Mouse (Mus musculus): ENCODE data around the gene Oosp1.

The Oosp1 gene

DNA sequence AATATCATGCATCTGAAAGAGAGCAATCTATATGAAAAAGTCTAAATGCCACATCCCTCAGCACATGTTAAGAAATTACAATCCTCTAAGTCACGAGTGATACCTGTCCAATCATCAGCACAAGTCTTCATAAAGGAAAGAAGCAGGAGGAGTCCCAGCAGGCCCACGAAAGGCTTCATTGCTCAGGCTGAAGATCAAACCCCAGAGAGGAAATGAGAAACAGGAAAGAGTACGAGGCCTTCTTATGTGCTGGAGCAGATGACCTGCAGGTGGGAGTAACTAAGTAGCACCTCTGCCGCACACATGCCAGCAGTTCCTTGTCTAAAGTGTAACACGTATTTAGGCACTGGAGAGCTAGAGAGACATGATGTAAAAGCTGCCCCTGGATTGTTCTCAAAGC lies at the start of gene Oosp1:
Oosp1 (minus strand) TSS at position 312 of the 400 bp plus-strand sequence.
- DNase-seq (ENCODE audit: low read depth, low spot score): no peak

- DNase-seq (ENCODE audit: low read depth, low spot score): no peak
These were observed 45.5 kb upstream of the Oosp1 start for GRCm38 (mm10) chr19:11736455-11736854.

- DNase-seq (ENCODE audit: low read depth, low spot score): no peak
These were observed 39.3 kb upstream of the Oosp1 start for GRCm38 (mm10) chr19:11730278-11730677.

DNA sequence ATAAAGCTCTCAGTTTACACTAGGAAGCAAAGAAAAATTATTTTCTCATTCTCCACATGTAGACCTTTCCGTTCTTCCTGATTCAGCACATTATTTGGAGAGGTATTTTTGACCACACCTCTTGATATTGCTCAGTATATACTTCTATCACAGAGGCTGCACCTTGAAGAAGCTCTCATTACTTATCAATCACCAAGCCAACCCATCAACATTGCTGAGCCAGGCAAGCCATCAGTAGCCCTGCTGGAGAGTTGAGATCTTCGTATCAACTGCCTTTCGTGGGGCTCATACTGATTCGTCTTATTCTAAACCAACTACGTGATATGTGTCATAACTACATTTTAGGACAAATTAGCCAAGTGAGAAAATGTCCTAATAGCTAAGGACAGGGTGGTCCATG lies 36.4 kb upstream of the Oosp1 start:
- no peak for DNase-seq (ENCODE audit: low read depth, low spot score)

- no peak for DNase-seq (ENCODE audit: low read depth, low spot score)
These were observed 35.0 kb upstream of the Oosp1 start for GRCm38 (mm10) chr19:11725915-11726314.

GRCm38 (mm10) chr19:11724275-11724674 lies 33.3 kb upstream of the Oosp1 start:
- no peak for DNase-seq (ENCODE audit: low read depth, low spot score)

DNA sequence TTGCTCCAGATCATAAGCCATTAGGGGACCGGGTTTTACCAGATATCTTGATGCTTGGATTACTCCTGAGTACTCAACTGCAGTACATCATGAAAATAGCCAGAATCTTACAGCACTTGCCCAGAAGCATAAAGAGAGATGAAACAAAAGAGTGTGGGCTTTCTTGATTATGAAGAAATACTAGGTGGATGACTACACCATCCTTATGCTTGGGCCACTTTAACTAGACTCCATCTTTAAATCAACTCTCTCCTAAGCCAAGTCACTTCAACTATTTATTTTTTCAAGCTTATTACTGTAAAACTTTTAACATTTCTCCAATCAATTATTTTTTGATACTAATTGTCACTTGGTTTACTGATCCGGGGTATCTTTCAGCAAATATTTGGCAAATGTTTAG lies 32.9 kb upstream of the Oosp1 start:
- no peak for DNase-seq (ENCODE audit: low read depth, low spot score)

GRCm38 (mm10) chr19:11720071-11720470 lies 29.1 kb upstream of the Oosp1 start:
- DNase-seq (ENCODE audit: low read depth, low spot score): no peak

GRCm38 (mm10) chr19:11712451-11712850 lies 21.5 kb upstream of the Oosp1 start:
- DNase-seq (ENCODE audit: low read depth, low spot score): no peak

DNA sequence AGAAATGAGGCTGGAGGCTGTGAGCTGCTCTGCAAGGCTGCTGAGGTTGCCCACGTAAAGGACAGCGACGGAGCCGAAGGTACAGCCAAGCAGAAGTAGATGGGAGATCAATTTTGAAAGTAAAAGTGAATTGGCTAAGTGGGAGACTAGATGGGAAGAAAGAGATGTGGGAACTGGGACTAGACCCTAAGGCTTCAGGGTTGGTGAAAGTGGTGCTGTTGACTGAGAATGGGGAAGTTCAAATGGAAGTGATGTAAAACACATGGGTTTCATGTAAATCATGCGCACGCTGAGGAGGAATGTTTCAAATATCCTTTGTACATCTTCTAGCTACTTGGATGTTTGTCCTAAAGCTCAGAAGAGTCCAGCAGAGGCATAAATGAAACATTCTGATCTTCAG lies 7.4 kb upstream of the Oosp1 start:
- no peak for DNase-seq (ENCODE audit: low read depth, low spot score)

DNA sequence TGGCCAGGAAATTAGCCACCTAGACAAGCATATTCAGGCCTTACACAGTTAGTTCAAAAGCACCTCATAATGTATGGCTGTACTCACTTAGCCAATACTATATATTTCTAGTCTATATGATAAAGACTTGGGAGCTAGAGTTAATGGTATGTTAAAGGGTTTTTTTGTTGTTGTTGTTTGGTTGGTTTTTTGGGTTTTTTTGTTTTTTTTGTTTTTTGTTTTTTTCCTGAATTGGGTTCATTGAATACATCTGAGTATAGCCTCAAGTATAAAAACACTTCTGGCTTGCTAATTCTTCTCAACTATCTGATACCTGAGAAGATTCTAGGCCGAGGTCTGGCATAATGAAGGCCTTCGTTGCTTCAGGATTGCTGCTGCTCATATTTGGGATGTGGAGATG lies 5.8 kb upstream of the Oosp1 start, which contains the start of gene Oosp3:
Oosp3 (plus strand) TSS at position 301 of the 400 bp plus-strand sequence.
- no peak for DNase-seq (ENCODE audit: low read depth, low spot score)

GRCm38 (mm10) chr19:11691454-11691853 lies 504 bp upstream of the Oosp1 start:
- no peak for DNase-seq (ENCODE audit: low read depth, low spot score)

DNA sequence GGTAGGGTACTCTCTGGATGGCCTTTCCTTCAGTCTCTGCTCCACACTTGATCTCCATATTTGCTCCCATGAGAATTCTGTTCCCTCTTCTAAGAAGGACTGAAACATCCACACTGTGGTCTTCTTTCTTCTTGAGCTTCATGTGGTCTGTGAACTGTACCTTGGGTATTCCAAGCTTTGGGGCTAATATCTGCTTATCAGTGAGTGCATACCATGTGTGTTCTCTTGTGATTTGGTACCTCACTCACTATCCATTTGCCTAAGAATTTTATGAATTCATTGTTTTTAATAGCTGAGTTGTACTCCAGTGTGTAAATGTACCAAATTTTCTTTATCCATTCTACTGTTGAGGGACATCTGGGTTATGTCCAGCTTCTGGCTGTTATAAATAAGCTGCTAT lies 29.4 kb downstream of the Oosp1 start:
- no peak for DNase-seq (ENCODE audit: low read depth, low spot score)

DNA sequence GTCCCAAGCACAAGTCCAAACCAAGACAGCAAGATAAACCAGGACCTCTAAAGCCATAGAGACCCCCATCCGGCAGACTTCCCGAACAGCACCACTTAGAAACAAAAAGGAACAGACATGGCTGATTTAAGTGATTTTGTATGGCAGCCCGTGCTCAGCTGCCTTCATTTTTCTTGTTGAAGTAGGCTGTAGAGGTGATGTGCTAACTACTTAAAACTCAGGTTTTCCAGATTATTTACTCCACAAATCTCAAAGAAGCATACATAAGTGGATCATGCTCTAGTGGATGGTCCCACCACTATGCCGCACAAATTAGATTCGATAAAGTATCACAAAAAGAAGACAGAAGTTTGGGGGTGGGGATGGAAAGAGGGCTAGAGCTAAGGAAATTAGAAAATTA lies 30.5 kb downstream of the Oosp1 start, which contains the start of gene Oosp2:
Oosp2 (minus strand) TSS at position 101 of the 400 bp plus-strand sequence.
- DNase-seq (ENCODE audit: low read depth, low spot score): no peak

GRCm38 (mm10) chr19:11659142-11659541 lies 31.8 kb downstream of the Oosp1 start:
- no peak for DNase-seq (ENCODE audit: low read depth, low spot score)

DNA sequence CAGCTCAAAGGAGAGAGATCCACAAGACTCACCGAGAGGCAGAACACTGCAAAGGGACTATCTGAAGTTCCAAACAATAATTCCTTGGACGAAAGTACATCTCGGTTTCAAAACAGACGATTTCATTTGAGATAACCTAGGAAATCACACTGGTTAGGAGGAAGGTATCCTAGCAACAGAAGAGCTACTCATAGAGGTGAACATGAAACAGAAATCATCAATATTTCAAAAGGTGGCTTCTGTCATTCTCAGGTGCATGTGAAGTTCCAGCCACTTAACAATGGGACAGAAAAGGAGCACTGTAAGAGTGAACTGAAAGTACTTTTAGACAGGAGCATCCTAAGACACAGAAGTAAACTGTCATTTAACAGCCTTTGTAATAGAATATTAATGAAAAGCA lies 41.4 kb downstream of the Oosp1 start:
- DNase-seq (ENCODE audit: low read depth, low spot score): no peak

DNA sequence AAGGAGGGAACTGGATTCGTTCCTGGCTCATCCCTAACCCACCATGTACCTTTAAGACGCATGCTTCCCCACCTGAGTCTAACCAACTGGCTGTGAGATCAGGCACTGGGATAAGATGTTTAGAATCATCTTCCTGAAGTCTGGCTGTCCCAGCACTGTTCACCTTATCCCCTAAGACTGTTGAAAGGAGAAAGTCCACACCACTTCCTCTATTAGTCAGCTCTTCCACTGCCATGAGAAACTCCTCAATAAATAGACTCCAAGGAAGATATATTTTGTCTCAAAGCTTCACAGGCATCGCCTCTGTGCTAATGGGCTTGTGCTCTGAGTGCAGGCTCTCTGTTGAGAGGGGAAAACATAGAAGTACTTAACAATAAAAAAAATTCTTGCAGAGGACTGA lies 44.8 kb downstream of the Oosp1 start:
- DNase-seq (ENCODE audit: low read depth, low spot score): no peak

- no peak for DNase-seq (ENCODE audit: low read depth, low spot score)
These were observed 50.2 kb downstream of the Oosp1 start, which contains the start of gene Ms4a3 for GRCm38 (mm10) chr19:11640732-11641131. Ms4a3 (minus strand) TSS chr19:11640851.

DNA sequence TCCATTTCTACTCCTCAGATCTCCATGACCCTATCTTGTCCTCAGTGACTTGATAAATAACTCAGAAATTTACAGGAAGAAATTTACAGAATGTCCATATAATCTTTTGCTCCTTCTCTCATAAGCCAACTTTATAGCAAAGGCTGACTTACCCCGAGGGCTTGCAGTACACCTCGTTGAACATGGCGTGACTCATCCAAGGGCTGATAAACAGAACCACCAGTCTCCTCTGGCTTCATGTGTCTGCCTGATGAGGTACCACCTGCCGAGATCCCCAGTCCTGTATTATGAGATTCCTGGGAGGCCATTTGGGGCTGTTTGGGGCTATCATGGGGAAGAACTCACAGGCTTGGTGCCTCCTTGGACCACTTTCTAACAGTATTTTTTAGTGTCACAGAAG lies 51.9 kb downstream of the Oosp1 start:
- DNase-seq (ENCODE audit: low read depth, low spot score): no peak

- DNase-seq (ENCODE audit: low read depth, low spot score): no peak
These were observed 55.4 kb downstream of the Oosp1 start for GRCm38 (mm10) chr19:11635572-11635971.

- no peak for DNase-seq (ENCODE audit: low read depth, low spot score)
These were observed 56.6 kb downstream of the Oosp1 start for GRCm38 (mm10) chr19:11634330-11634729.

GRCm38 (mm10) chr19:11633732-11634131 lies 57.2 kb downstream of the Oosp1 start:
- DNase-seq (ENCODE audit: low read depth, low spot score): no peak

- DNase-seq (ENCODE audit: low read depth, low spot score): peak; percentile 5
These were observed 65.7 kb downstream of the Oosp1 start for GRCm38 (mm10) chr19:11625231-11625630.

- DNase-seq (ENCODE audit: low read depth, low spot score): no peak
These were observed 66.2 kb downstream of the Oosp1 start for GRCm38 (mm10) chr19:11624800-11625199.

All from c-Kit-negative CD71-positive TER-119-positive erythroid progenitor cells, embryonic 14.5 days (primary cell).